Mouse (Mus musculus): ENCODE results near the gene Smarca5.

Gene Smarca5

GRCm38 (mm10) chr8:80739155-80739924 is at the start of gene Smarca5:
Smarca5 (minus strand) TSS chr8:80739497.
- DNase-seq = peak; percentile 96

GRCm38 (mm10) chr8:80784559-80784958 is 45.3 kb upstream of the Smarca5 start:
- peak in 1 of 2 experiments; percentile 26 for DNase-seq

- peak in 1 of 2 experiments; percentile 28 for DNase-seq
Observed at GRCm38 (mm10) chr8:80783271-80783670, 44.0 kb upstream of the Smarca5 start.

- no peak for DNase-seq
Observed at GRCm38 (mm10) chr8:80781338-80781737, 42.0 kb upstream of the Smarca5 start.

GRCm38 (mm10) chr8:80780271-80780670 is 41.0 kb upstream of the Smarca5 start:
- no peak for DNase-seq

- DNase-seq = no peak
Observed at GRCm38 (mm10) chr8:80776436-80776835, 37.1 kb upstream of the Smarca5 start.

- DNase-seq = peak in 1 of 2 experiments; percentile 47
Observed at GRCm38 (mm10) chr8:80772732-80773460, 33.6 kb upstream of the Smarca5 start.

GRCm38 (mm10) chr8:80768451-80768850 is 29.2 kb upstream of the Smarca5 start:
- DNase-seq = no peak

GRCm38 (mm10) chr8:80753017-80753715 is 13.9 kb upstream of the Smarca5 start:
- peak; percentile 65 to 88 for DNase-seq

GRCm38 (mm10) chr8:80752429-80752828 is 13.1 kb upstream of the Smarca5 start:
- no peak for DNase-seq

- no peak for DNase-seq
Observed at GRCm38 (mm10) chr8:80749091-80749490, 9.8 kb upstream of the Smarca5 start.

GRCm38 (mm10) chr8:80739932-80740331 is 635 bp upstream of the Smarca5 start:
- no peak for DNase-seq

- DNase-seq = peak; percentile 21 to 26
Observed at GRCm38 (mm10) chr8:80738388-80739154, 726 bp downstream of the Smarca5 start.

- DNase-seq = peak in 1 of 2 experiments; percentile 10
Observed at GRCm38 (mm10) chr8:80738046-80738387, 1.3 kb downstream of the Smarca5 start.

- DNase-seq = no peak
Observed at GRCm38 (mm10) chr8:80732326-80732725, 7.0 kb downstream of the Smarca5 start.

- no peak for DNase-seq
Observed at GRCm38 (mm10) chr8:80714461-80714860, 24.8 kb downstream of the Smarca5 start.

GRCm38 (mm10) chr8:80710670-80711400 is 28.5 kb downstream of the Smarca5 start:
- DNase-seq = no peak

- DNase-seq = peak; percentile 34 to 76
Observed at GRCm38 (mm10) chr8:80688141-80688540, 51.2 kb downstream of the Smarca5 start.

- DNase-seq = no peak
Observed at GRCm38 (mm10) chr8:80683756-80684335, 55.5 kb downstream of the Smarca5 start.

GRCm38 (mm10) chr8:80682594-80682993 is 56.7 kb downstream of the Smarca5 start:
- DNase-seq = no peak

- no peak for DNase-seq
Observed at GRCm38 (mm10) chr8:80669277-80669901, 69.9 kb downstream of the Smarca5 start.

Measured in kidney, adult 8-10 months (tissue).